Mouse (Mus musculus) forebrain, postnatal 0 days (tissue): ENCODE data around the gene Bfar. TPM values are rescaled to one million over a fixed set of nuclear protein-coding genes. Genes with fewer than 3 reads are reported as not detected.
A peak's percentile ranks its signal among the peaks of the same experiment; 100 is the strongest.

Experiments
- ATAC-seq: fragments of 200-750 bp; cut with Nextera tagmentation; 2 replicates; pipeline ENCODE4 v1.8.0; 2017; ENCODE audit warnings: mild to moderate bottlenecking, moderate library complexity
- DNase-seq: peaks from one replicate; pipeline ENCODE4 v3.0.0-alpha.2; 2015
- H3K27ac ChIP-seq: fragments of 300-500 bp; sonication (generic); 2 replicates; pipeline ENCODE4 v1.5.1; 2014; ENCODE audit warnings: low read depth, mild to moderate bottlenecking, antibody characterized with exemption, low read length, moderate library complexity, mixed read lengths
- H3K27me3 ChIP-seq: fragments of 300-500 bp; sonication (generic); 2 replicates; pipeline ENCODE4 v1.6.1; 2014; ENCODE audit warnings: mild to moderate bottlenecking, low read length, mixed read lengths; ENCODE audit not compliant: insufficient read depth
- H3K36me3 ChIP-seq: fragments of 300-500 bp; sonication (generic); 2 replicates; pipeline ENCODE4 v1.6.1; 2014; ENCODE audit warnings: mild to moderate bottlenecking, moderate library complexity; ENCODE audit not compliant: insufficient read depth
- H3K4me1 ChIP-seq: fragments of 300-500 bp; sonication (generic); 2 replicates; pipeline ENCODE4 v1.6.1; 2014; ENCODE audit warnings: antibody characterized with exemption; ENCODE audit not compliant: insufficient read depth
- H3K4me2 ChIP-seq: fragments of 300-500 bp; sonication (generic); 2 replicates; pipeline ENCODE4 v1.6.1; 2014; ENCODE audit warnings: low read depth, mild to moderate bottlenecking, moderate library complexity
- H3K4me3 ChIP-seq: fragments of 300-500 bp; sonication (generic); 2 replicates; pipeline ENCODE4 v1.5.1; 2014; ENCODE audit warnings: low read depth, low read length, mixed read lengths
- H3K9ac ChIP-seq: fragments of 300-500 bp; sonication (generic); 2 replicates; pipeline ENCODE4 v1.6.1; 2014; ENCODE audit warnings: mild to moderate bottlenecking
- H3K9me3 ChIP-seq: fragments of 300-500 bp; sonication (generic); 2 replicates; pipeline ENCODE4 v1.6.1; 2016; ENCODE audit warnings: low read length
- CTCF ChIP-seq: sonication (generic); IDR thresholded peaks from 2 replicates; pipeline ENCODE4 v1.5.1; 2016; ENCODE audit warnings: antibody characterized with exemption, control low read depth, low read depth
- WGBS: fragments of 180-500 bp; shearing (Covaris S2); extraction: QIAGEN DNeasy Blood & Tissue Kit; methylation state at CpG from one replicate; pipeline ENCODE4 v1.1.7; 2014; 5-methylcytosine and 5-hydroxymethylcytosine counted together
- polyA plus RNA-seq: library from polyadenylated mRNA; unstranded; fragments of >200 nt; fragmentation: Nextera tagmentation; extraction: Ambion mirVana; gene quantifications from 2 replicates; pipeline ENCODE4 v1.2.1, GENCODE M21; 2015
- total RNA-seq: library from RNA; depleted of rRNA; stranded (reverse); fragments of >200 nt; gene quantifications from 2 replicates; pipeline ENCODE4 v1.2.3, GENCODE M21; 2014

The Bfar gene
- total and polyA plus RNA-seq, 2 experiments from 2014 or later: 33.0 to 39.8 TPM

DNA sequence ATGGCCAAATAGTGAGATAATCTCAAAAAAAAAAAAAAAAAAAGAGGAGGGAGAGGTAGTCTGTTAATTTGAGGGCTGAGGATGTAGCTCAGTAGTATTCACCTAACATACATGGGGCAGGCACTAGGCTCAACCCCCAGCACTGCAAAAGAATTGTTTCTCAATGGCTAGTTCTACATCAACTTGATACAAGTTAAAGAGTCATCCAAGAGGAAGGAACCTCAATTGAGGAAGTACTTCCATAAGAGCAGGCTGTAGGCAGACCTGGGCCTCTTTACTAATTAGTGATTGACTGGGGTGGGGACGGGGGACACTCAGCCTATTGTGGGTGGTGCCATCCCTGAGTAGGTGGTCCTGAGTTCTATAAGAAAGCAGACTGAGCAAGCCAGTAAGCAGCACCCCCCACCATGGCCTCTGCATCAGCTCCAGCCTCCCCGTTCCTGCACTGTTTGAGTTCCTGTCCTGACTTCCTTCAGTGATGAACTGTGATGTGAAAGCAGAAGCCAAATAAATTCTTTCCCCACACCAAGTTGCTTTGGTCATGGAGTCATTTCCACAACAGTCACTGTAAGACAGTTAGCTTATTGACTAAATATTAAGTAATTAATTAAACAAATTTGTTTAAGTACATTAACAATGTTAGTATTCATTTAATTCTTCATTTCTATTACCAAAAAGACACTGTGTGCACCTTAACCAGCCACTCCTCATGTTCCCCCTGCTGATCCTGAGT, 45.3 kb downstream of the Bfar start:
- no peak overlapping the region for H3K4me2 ChIP-seq
- H3K36me3 ChIP-seq: no peaks in the 10 kb centered on the region
- 82% methylated on average over 2 of the region's 2 CpGs for WGBS
- no peak for ATAC-seq
- no peaks in the 10 kb centered on the region for H3K9me3 ChIP-seq
- no peak overlapping the region for H3K27ac ChIP-seq
- TF ChIP-seq CTCF: no peak
- H3K9ac ChIP-seq: no peak overlapping the region
- H3K27me3 ChIP-seq: no peaks in the 10 kb centered on the region
- no peaks in the 10 kb centered on the region for H3K4me1 ChIP-seq
- H3K4me3 ChIP-seq: no peak overlapping the region
- DNase-seq: no peak

DNA sequence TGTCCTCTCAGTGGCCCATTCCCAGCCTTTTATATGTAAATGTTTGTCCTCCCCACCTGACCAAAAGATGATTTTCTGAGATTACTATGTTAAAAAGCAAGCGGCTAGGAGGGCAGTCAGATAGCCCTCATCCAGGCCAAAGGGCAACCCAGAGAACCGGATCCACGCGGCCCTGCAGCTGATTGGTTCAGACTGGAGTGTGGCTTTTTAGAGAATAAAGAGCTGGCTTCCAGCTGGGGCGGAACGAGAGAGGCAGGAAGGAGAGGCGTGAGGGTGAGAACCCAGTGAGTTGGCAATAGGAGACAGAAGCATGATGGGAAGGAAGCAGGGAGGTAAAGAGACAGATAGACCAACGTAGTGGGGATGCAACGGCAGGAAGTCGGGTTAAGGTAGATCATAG, 51.3 kb downstream of the Bfar start:
- TF ChIP-seq CTCF: no peak
- Histone ChIP-seq H3K4me2 (no peak overlapping the region), H3K36me3 (no peaks in the 10 kb centered on the region), H3K4me1 (no peaks in the 10 kb centered on the region), H3K27me3 (no peaks in the 10 kb centered on the region), H3K9me3 (no peaks in the 10 kb centered on the region), H3K9ac (no peak overlapping the region), H3K4me3 (no peak overlapping the region), H3K27ac (no peak overlapping the region)
- DNase-seq (no peak), ATAC-seq (no peak)
- 29% methylated on average over 10 of the region's 10 CpGs for WGBS

DNA sequence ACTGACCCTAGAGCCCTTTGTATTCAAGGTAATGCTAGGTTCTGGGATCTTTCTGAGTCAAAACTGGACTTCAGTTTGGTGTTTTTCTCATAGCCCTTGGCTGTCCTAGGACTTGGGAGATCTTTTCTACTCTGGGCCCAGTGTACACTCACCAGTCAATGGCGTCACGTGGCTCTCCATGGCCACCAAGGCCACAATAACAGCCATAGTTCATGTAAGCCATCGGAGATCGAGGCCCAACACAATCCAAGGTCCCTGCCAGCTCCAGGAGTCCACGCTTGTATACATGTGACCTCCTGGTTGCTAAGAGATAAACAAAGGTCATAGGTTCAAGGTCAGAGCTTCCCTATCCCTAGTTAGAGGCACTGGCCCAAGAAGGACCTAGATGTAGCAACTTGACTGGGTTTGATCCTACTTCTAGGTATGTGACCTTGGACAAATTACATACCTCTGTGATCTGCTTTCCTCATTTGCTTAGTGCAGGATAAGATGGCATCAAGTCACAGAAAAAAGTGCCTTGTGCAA, 56.2 kb downstream of the Bfar start:
- Histone ChIP-seq H3K9me3 (no peaks in the 10 kb centered on the region), H3K27me3 (no peaks in the 10 kb centered on the region), H3K36me3 (no peaks in the 10 kb centered on the region; the same call in 1 of the 2 replicates), H3K27ac (no peak overlapping the region), H3K4me2 (no peak overlapping the region), H3K4me1 (no peaks in the 10 kb centered on the region), H3K4me3 (no peak overlapping the region), H3K9ac (no peak overlapping the region)
- no peak for ATAC-seq
- no peak for DNase-seq
- no peak for TF ChIP-seq CTCF
- WGBS: 90% methylated on average over 5 of the region's 5 CpGs

GRCm38 (mm10) chr16:13729428-13729827, 57.8 kb downstream of the Bfar start:
- Histone ChIP-seq H3K9ac (no peak overlapping the region), H3K4me3 (no peak overlapping the region), H3K9me3 (no peaks in the 10 kb centered on the region), H3K4me1 (no peaks in the 10 kb centered on the region), H3K27me3 (no peaks in the 10 kb centered on the region), H3K4me2 (no peak overlapping the region), H3K36me3 (no peaks in the 10 kb centered on the region; the same call in 1 of the 2 replicates), H3K27ac (no peak overlapping the region)
- DNase-seq (no peak), ATAC-seq (no peak)
- TF ChIP-seq CTCF: no peak
- 90% methylated on average over 4 of the region's 4 CpGs for WGBS

- Histone ChIP-seq H3K4me1 (no peaks in the 10 kb centered on the region), H3K9ac (no peak within 1 kb of the TSS), H3K36me3 (no peaks in the 10 kb centered on the region; the same call in 1 of the 2 replicates), H3K4me3 (no peak within 1 kb of the TSS), H3K27me3 (no peaks in the 10 kb centered on the region), H3K27ac (no peak within 1 kb of the TSS), H3K4me2 (peak within 1 kb of the TSS; percentile 31), H3K9me3 (no peaks in the 10 kb centered on the region)
- no peak for TF ChIP-seq CTCF
- ATAC-seq: no peak
- DNase-seq: peak; percentile 2
- 18% methylated on average over 26 of the region's 26 CpGs for WGBS
Measured at GRCm38 (mm10) chr16:13730285-13731255, 58.9 kb downstream of the Bfar start, which contains the start of gene Pla2g10. Gene Pla2g10 (minus strand): TSS chr16:13730983.

DNA sequence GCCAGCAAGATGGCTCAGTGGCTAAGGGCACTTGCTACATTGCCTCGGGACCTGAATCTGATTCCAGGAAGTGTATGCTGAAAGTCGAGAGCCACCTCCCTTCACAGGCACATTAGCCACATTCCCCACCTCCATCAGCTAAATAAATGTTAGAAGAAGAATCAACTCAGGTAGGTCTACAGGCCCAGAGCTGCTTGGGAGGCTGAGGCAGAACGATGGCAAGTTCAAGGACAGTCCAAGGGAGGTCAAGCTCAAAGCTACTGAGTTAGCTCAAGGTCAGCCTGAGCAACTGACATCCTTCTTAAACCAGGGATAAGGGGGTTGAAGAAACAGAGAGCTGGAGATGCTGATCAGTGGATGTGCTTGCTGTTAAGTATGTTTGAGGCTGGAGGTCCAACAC, 61.1 kb downstream of the Bfar start:
- TF ChIP-seq CTCF: no peak
- no peak overlapping the region for H3K4me2 ChIP-seq
- H3K9ac ChIP-seq: no peak overlapping the region
- H3K27ac ChIP-seq: no peak overlapping the region
- no peak for ATAC-seq
- no peaks in the 10 kb centered on the region; the same call in 1 of the 2 replicates for H3K36me3 ChIP-seq
- no peak for DNase-seq
- 88% methylated on average over 3 of the region's 3 CpGs for WGBS
- no peak overlapping the region for H3K4me3 ChIP-seq
- H3K9me3 ChIP-seq: no peaks in the 10 kb centered on the region
- H3K27me3 ChIP-seq: no peaks in the 10 kb centered on the region
- no peaks in the 10 kb centered on the region for H3K4me1 ChIP-seq
